In the genomic region with DNA sequence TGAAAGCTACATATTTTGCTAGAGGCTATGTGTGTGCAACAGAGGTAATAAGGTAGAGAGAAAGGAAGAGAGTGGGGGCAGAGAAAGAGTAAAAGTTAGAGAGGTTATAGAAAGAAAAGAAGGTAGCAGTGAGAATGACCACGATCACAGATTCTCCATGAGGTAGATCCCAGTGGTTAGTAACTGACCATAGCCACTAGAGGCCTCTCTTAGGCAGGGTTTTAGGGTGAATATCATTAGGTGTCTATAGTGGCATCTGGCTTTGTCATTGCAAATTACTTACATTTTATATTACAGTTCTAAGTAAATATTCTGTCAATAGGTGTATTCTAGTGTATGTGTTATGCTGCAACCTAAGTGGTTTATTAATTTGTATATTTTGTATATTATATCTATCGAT, we compare ENCODE assay signal across 8 mouse cellular contexts.
A peak's percentile ranks its signal among the peaks of the same experiment; 100 is the strongest.
DNase-seq lines count a peak whose midpoint lies in the region; ATAC-seq and TF ChIP-seq lines count a peak whose summit lies in the region.

No protein-coding gene starts in this region.

- no peak overlapping the region for H3K4me2 ChIP-seq in kidney, embryonic 15.5 days
- no peak overlapping the region for H3K4me2 ChIP-seq in kidney, embryonic 14.5 days (replicated peaks; ENCODE audit: low read depth, low read length)

- TF ChIP-seq CTCF in G1E (IDR thresholded peaks at IDR 0.05; ENCODE audit: low read depth, low read length) = 0 out of 2 replicates have a peak, but pooled peaks have one; percentile 12
- TF ChIP-seq CTCF in cortical plate, adult 2 months (IDR thresholded peaks at IDR 0.05; ENCODE audit: extremely low read depth, insufficient read depth, low read length) = peak; percentile 52; the same call in 1 of the 2 replicates

- H3K4me1 ChIP-seq in kidney, embryonic 15.5 days = no peaks in the 10 kb centered on the region
- no peaks in the 10 kb centered on the region for H3K4me1 ChIP-seq in kidney, embryonic 14.5 days (ENCODE audit: control insufficient read depth, insufficient read depth, low read length)
- no peaks in the 10 kb centered on the region for H3K4me1 ChIP-seq in G1E (ENCODE audit: insufficient read depth, low read depth, low read length)
- no peaks in the 10 kb centered on the region for H3K4me1 ChIP-seq in cortical plate, adult 2 months (ENCODE audit: control insufficient read depth, insufficient read depth, low read length)

- H3K4me3 ChIP-seq in kidney, embryonic 15.5 days (replicated peaks) = no peak overlapping the region
- no peak overlapping the region for H3K4me3 ChIP-seq in kidney, embryonic 14.5 days (ENCODE audit: low read length)
- no peak overlapping the region for H3K4me3 ChIP-seq in G1E (ENCODE audit: low read depth, low read length)
- H3K4me3 ChIP-seq in cortical plate, adult 2 months (ENCODE audit: insufficient read depth, low read length) = no peak overlapping the region

- no peaks in the 10 kb centered on the region for H3K27me3 ChIP-seq in kidney, embryonic 15.5 days
- H3K27me3 ChIP-seq in kidney, embryonic 14.5 days (ENCODE audit: control insufficient read depth, insufficient read depth, low read length) = no peaks in the 10 kb centered on the region
- H3K27me3 ChIP-seq in G1E (ENCODE audit: insufficient read depth, low read length) = no peaks in the 10 kb centered on the region

- no peak overlapping the region for H3K27ac ChIP-seq in kidney, embryonic 15.5 days
- no peak overlapping the region for H3K27ac ChIP-seq in kidney, embryonic 14.5 days (ENCODE audit: low read depth, low read length)
- H3K27ac ChIP-seq in cortical plate, adult 2 months (ENCODE audit: insufficient read depth, low read length) = no peak overlapping the region

- no peak for TF ChIP-seq POLR2A in cortical plate, adult 2 months (IDR thresholded peaks at IDR 0.05; ENCODE audit: extremely low read depth, insufficient read depth, low read length)

- no peaks in the 10 kb centered on the region for H3K36me3 ChIP-seq in kidney, embryonic 15.5 days
- H3K36me3 ChIP-seq in kidney, embryonic 14.5 days (ENCODE audit: control insufficient read depth, insufficient read depth, low read length) = no peaks in the 10 kb centered on the region
- no peaks in the 10 kb centered on the region for H3K36me3 ChIP-seq in G1E (replicated peaks)

- no peak for DNase-seq in G1E (ENCODE audit: low spot score)
- peak; percentile 15 for DNase-seq in lung, postnatal 36 days
- DNase-seq in thymus, postnatal 25 days = no peak
- DNase-seq in layer of hippocampus, adult 9-11 months = no peak

- ATAC-seq in kidney, embryonic 15.5 days (replicated peaks; ENCODE audit: low FRiP score) = peak; percentile 71; the same call in 1 of the 2 replicates
- no peak for ATAC-seq in kidney, embryonic 14.5 days (ENCODE audit: low FRiP score, low TSS enrichment)
- ATAC-seq in G1E (ENCODE audit: extremely low read depth, insufficient number of reproducible peaks, low FRiP score, poor library complexity, severe bottlenecking) = peak; percentile 68
- ATAC-seq in erythroid progenitor cell, adult 5-6 weeks (replicated peaks; ENCODE audit: low FRiP score, poor library complexity, severe bottlenecking) = no peak

- 71% methylated on average over 2 of the region's 2 CpGs for WGBS in kidney, embryonic 15.5 days
- WGBS in kidney, embryonic 14.5 days = 75% methylated on average over 2 of the region's 2 CpGs

- H3K9me3 ChIP-seq in kidney, embryonic 15.5 days (replicated peaks) = no peaks in the 10 kb centered on the region
- no peaks in the 10 kb centered on the region for H3K9me3 ChIP-seq in kidney, embryonic 14.5 days (ENCODE audit: control insufficient read depth, low read length)
- H3K9me3 ChIP-seq in G1E (replicated peaks) = no peaks in the 10 kb centered on the region

- no peak overlapping the region for H3K9ac ChIP-seq in kidney, embryonic 15.5 days
- H3K9ac ChIP-seq in kidney, embryonic 14.5 days (ENCODE audit: low read depth, low read length) = no peak overlapping the region

Comparison
In these comparisons a context has a peak if more than half of its experiments do, and no peak if none do; other contexts are left out.
1. ATAC-seq: peak in kidney, embryonic 15.5 days (single experiment) and G1E (single experiment); none in kidney, embryonic 14.5 days (single experiment) and erythroid progenitor cell, adult 5-6 weeks (single experiment).